Mouse (Mus musculus) kidney, postnatal 0 days (tissue): ENCODE measurements around the gene Setd6. TPM values are rescaled to one million over a fixed set of nuclear protein-coding genes. Genes with fewer than 3 reads are reported as not detected.

Experiments used
- ATAC-seq: fragments of 200-750 bp; cut with Nextera tagmentation; replicated peaks from 2 replicates; pipeline ENCODE4 v1.8.0; 2017; ENCODE audit warnings: low read depth, moderate number of reproducible peaks, moderate TSS enrichment, moderate library complexity; ENCODE audit not compliant: low FRiP score
- DNase-seq: peaks from one replicate; pipeline ENCODE4 v3.0.0-alpha.2; 2016; ENCODE audit warnings: low spot score
- H3K27ac ChIP-seq: fragments of 300-500 bp; sonication (generic); 2 replicates; pipeline ENCODE4 v1.5.1; 2014; ENCODE audit warnings: mild to moderate bottlenecking
- H3K27me3 ChIP-seq: fragments of 300-500 bp; sonication (generic); 2 replicates; pipeline ENCODE4 v1.6.1; 2014; ENCODE audit warnings: low read length, mixed read lengths; ENCODE audit not compliant: insufficient read depth
- H3K36me3 ChIP-seq: fragments of 300-500 bp; sonication (generic); 2 replicates; pipeline ENCODE4 v1.6.1; 2014; ENCODE audit warnings: low read length, mixed read lengths; ENCODE audit not compliant: insufficient read depth
- H3K4me1 ChIP-seq: fragments of 300-500 bp; sonication (generic); replicated peaks from 2 replicates; pipeline ENCODE4 v1.6.1; 2014; ENCODE audit warnings: antibody characterized with exemption, low read length, mixed read lengths; ENCODE audit not compliant: insufficient read depth
- H3K4me2 ChIP-seq: fragments of 300-500 bp; sonication (generic); 2 replicates; pipeline ENCODE4 v1.6.1; 2014; ENCODE audit warnings: mild to moderate bottlenecking, low read length, moderate library complexity, mixed read lengths
- H3K4me3 ChIP-seq: fragments of 300-500 bp; sonication (generic); replicated peaks from 2 replicates; pipeline ENCODE4 v1.5.1; 2014; ENCODE audit warnings: low read depth, low read length
- H3K9ac ChIP-seq: fragments of 300-500 bp; sonication (generic); 2 replicates; pipeline ENCODE4 v1.6.1; 2014; ENCODE audit warnings: low read depth, low read length
- H3K9me3 ChIP-seq: fragments of 300-500 bp; sonication (generic); replicated peaks from 2 replicates; pipeline ENCODE4 v1.6.1; 2016; ENCODE audit warnings: low read length, inconsistent platforms, mixed read lengths
- CTCF ChIP-seq: IDR thresholded peaks from 2 replicates; pipeline ENCODE4 v1.5.1; 2016; ENCODE audit warnings: antibody characterized with exemption, low read depth, mild to moderate bottlenecking, moderate library complexity
- WGBS: fragments of 180-500 bp; shearing (Covaris S2); extraction: QIAGEN DNeasy Blood & Tissue Kit; methylation state at CpG from one replicate; pipeline ENCODE4 v1.1.7; 2014; 5-methylcytosine and 5-hydroxymethylcytosine counted together
- polyA plus RNA-seq: library from polyadenylated mRNA; unstranded; fragments of >200 nt; fragmentation: Nextera tagmentation; extraction: Ambion mirVana; gene quantifications from 2 replicates; pipeline ENCODE4 v1.2.1, GENCODE M21; 2015

The Setd6 gene
- polyA plus RNA-seq, 1 experiment from 2014 or later: 16.8 TPM

DNA sequence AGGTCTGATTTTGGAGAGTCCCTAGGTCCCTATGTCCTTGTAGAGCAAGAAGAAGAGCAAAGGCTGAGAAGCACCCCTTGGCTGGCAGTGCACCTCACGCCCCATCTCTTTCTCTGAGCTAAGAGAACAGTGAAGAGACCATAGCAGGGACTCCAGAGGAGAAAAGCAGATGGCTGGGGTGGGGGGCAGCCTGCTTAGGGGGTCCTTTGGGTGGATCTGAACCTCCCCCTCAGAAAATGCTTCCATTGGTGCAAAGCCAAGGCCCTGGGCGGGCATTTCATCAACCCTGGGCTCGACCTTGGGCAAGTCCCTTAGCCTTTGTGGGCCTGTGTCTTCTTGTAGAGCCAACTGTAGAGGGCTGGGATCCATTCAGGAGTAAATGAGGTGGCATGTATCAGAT is 11.1 kb upstream of the Setd6 start:
- H3K4me2 ChIP-seq: no peak overlapping the region
- no peak overlapping the region for H3K4me3 ChIP-seq
- no peak overlapping the region for H3K27ac ChIP-seq
- H3K9ac ChIP-seq: no peak overlapping the region
- H3K4me1 ChIP-seq: peaks cover 12% of the 10 kb centered on the region; the same call in 1 of the 2 replicates
- no peaks in the 10 kb centered on the region for H3K36me3 ChIP-seq
- H3K27me3 ChIP-seq: no peaks in the 10 kb centered on the region
- TF ChIP-seq CTCF: no peak
- WGBS: 100% methylated on average over 3 of the region's 3 CpGs
- DNase-seq (no peak), ATAC-seq (no peak)
- H3K9me3 ChIP-seq: no peaks in the 10 kb centered on the region

DNA sequence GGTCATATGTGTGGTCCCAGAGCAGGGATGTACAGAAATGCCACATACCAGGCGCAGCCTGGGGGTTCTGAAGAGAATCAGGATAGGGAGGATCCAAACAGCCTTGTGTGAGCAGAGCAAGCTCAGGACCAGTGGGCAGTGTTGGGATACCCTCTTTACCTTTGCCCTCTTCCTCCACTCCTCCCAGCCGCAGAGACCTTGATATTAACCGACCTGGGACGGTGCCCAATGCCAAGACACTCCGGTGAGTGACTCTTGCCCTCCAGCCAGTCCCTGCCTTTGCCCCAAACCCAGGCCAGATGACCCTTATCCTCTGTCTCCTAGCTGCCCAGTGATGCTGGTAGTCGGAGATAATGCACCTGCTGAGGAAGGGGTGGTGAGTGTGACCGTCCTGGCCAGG is 6.1 kb upstream of the Setd6 start:
- H3K9ac ChIP-seq: no peak overlapping the region
- no peaks in the 10 kb centered on the region for H3K9me3 ChIP-seq
- H3K4me2 ChIP-seq: no peak overlapping the region
- no peaks in the 10 kb centered on the region for H3K36me3 ChIP-seq
- H3K27ac ChIP-seq: no peak overlapping the region
- no peaks in the 10 kb centered on the region for H3K27me3 ChIP-seq
- WGBS: 82% methylated on average over 7 of the region's 7 CpGs
- TF ChIP-seq CTCF: no peak
- DNase-seq (no peak), ATAC-seq (no peak)
- no peak overlapping the region for H3K4me3 ChIP-seq
- no peaks in the 10 kb centered on the region for H3K4me1 ChIP-seq

DNA sequence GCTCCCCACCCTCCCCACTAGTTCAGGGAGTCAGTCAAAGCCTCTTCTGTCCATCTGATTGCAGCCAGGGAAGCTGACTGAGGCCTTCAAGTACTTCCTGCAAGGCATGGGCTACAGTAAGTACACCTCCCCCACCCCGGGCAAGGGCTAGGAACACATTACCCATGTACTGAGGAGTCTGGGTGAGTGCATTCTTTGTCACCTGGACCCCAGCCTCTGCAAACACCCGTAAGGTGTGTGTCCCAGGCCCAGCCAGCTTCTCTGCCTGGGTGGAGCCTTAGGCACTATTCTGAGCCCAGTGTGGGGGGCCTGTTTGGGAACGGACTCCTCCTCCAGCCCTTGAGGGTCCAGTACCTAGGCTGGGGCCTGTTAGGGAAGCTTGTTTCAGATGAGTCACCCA is 4.7 kb upstream of the Setd6 start:
- Histone ChIP-seq H3K4me3 (no peak overlapping the region), H3K9me3 (no peaks in the 10 kb centered on the region), H3K36me3 (no peaks in the 10 kb centered on the region), H3K27ac (no peak overlapping the region), H3K9ac (no peak overlapping the region), H3K4me1 (no peaks in the 10 kb centered on the region), H3K4me2 (no peak overlapping the region), H3K27me3 (no peaks in the 10 kb centered on the region)
- 66% methylated on average over 3 of the region's 3 CpGs for WGBS
- no peak for DNase-seq
- ATAC-seq: no peak
- no peak for TF ChIP-seq CTCF

DNA sequence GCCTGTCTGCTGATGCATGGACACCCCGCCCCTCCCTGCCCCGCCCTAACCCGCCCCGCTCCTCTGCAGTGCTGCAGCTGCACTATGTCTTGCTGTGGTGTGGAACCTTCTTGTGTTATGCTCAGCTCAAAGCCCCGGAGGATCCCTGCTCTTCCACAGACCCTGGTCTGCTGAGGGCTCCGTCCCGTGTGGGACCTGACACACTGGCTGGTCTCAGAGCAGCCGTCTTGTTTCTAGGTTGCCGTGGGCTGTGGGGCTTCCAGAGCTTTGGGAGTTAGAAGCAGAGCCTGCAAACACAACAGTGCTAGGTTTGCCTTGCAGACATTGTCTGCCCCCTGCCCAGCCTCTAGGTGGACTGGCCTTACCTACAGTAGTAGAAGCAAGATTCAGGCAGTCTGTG is 3.3 kb upstream of the Setd6 start:
- H3K27me3 ChIP-seq: no peaks in the 10 kb centered on the region
- ATAC-seq: no peak
- WGBS: 76% methylated on average over 9 of the region's 9 CpGs
- H3K9me3 ChIP-seq: no peaks in the 10 kb centered on the region
- H3K4me1 ChIP-seq: no peaks in the 10 kb centered on the region; the same call in 1 of the 2 replicates
- H3K36me3 ChIP-seq: no peaks in the 10 kb centered on the region
- no peak overlapping the region for H3K9ac ChIP-seq
- no peak for DNase-seq
- no peak overlapping the region for H3K4me3 ChIP-seq
- no peak overlapping the region for H3K4me2 ChIP-seq
- H3K27ac ChIP-seq: no peak overlapping the region
- TF ChIP-seq CTCF: no peak

DNA sequence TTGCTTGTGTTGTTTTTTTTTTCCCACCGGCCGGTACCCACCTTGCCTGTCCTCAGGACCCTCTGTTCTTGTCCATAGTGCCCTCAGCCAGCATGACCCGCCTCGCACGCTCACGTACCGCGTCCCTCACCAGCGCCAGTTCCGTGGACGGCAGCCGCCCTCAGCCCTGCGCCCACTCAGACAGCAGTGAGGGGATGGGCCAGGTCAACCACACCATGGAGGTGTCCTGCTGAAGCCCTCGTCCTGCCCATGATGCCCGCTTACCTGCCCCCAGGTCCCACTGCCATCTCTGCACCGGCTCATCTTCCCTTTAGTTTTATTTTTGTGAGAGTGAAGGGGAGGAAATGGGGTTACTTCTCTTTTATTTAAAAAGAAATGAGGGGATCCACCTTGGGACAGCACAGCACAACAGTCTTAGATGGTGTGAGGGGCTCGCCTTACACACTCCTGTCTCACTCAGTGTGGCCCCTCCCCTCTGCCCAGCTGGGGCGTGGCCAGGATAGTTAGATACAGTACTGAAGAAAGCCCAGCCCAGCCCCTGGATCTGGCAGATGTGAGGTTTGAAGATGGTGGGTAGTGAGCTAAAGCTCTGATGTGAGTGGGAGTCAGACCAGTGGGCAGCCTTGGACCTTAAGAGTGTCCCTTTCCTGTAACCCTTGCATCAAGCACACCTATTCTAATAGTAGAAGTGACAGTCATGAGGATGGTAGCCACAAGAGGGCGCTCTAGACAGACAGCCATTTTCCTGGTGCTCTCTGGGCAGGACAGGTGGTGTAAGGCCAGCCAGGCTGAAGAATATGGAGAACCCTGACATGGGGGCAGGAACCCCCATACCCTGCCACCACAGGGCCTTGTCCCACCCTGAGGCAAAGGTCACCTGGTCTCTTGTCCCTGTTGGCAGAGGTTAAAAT is 2.3 kb upstream of the Setd6 start:
- peak; percentile 31 for ATAC-seq
- 76% methylated on average over 19 of the region's 19 CpGs for WGBS
- H3K4me2 ChIP-seq: no peak overlapping the region
- no peak overlapping the region for H3K9ac ChIP-seq
- DNase-seq: peak; percentile 69
- no peak overlapping the region for H3K4me3 ChIP-seq
- no peaks in the 10 kb centered on the region for H3K9me3 ChIP-seq
- H3K27me3 ChIP-seq: no peaks in the 10 kb centered on the region
- 0 out of 2 replicates have a peak, but pooled peaks cover 3% of the 10 kb centered on the region for H3K36me3 ChIP-seq
- no peak overlapping the region for H3K27ac ChIP-seq
- H3K4me1 ChIP-seq: no peaks in the 10 kb centered on the region; the same call in 1 of the 2 replicates
- TF ChIP-seq CTCF: peak; percentile 87

DNA sequence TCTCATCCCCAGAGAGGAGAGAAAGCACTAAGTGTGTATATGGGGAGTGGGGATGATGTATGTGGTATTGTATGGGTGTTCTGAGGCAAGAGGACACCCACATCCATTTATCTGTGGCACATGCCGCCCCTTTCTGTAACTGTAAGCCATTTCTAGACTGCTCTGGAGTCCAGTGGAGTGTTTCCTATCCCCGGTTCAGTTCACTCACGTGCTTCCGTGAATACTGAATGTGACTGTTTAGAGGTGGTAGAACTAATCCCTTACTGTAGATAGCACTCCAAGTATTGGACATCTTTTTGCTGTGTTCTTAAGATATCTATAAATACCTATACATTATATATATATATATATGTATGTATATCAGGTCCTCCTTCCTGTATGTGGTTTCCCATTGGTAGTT is 1.3 kb upstream of the Setd6 start:
- Histone ChIP-seq H3K27ac (no peak overlapping the region), H3K9me3 (no peaks in the 10 kb centered on the region), H3K4me1 (no peaks in the 10 kb centered on the region; the same call in 1 of the 2 replicates), H3K9ac (no peak overlapping the region), H3K27me3 (no peaks in the 10 kb centered on the region), H3K4me2 (no peak overlapping the region), H3K36me3 (peaks cover 8% of the 10 kb centered on the region; the same call in 1 of the 2 replicates), H3K4me3 (no peak overlapping the region)
- TF ChIP-seq CTCF: no peak
- no peak for ATAC-seq
- 98% methylated on average over 4 of the region's 4 CpGs for WGBS
- no peak for DNase-seq
